Mouse (Mus musculus): ENCODE data around the gene Tex2. TPM values are rescaled to one million over a fixed set of nuclear protein-coding genes. Genes with fewer than 3 reads are reported as not detected.

The Tex2 gene
- polyA plus RNA-seq, 1 experiment from 2014 or later, result 7.6 TPM

GRCm38 (mm10) chr11:106481651-106482050, 131.6 kb downstream of the Tex2 start:
- no peak for ATAC-seq (ENCODE audit: insufficient number of reproducible peaks, low FRiP score, low TSS enrichment, low read depth)

GRCm38 (mm10) chr11:106480530-106480885, 132.7 kb downstream of the Tex2 start:
- no peaks in the 10 kb centered on the region for H3K36me3 ChIP-seq (ENCODE audit: control insufficient read depth, insufficient read depth, low read length)
- no peak for ATAC-seq (ENCODE audit: insufficient number of reproducible peaks, low FRiP score, low TSS enrichment, low read depth)
- no peak overlapping the region for H3K4me3 ChIP-seq (ENCODE audit: low read depth, low read length)
- H3K27ac ChIP-seq (replicated peaks; ENCODE audit: low read depth, low read length), result no peak overlapping the region
- no peak overlapping the region for H3K9ac ChIP-seq (ENCODE audit: low read length)
- WGBS, result 81% methylated on average over 3 of the region's 3 CpGs
- H3K4me1 ChIP-seq (ENCODE audit: control insufficient read depth, insufficient read depth, low read length), result no peaks in the 10 kb centered on the region
- no peak for DNase-seq (ENCODE audit: low spot score)
- H3K4me2 ChIP-seq (ENCODE audit: low read depth, severe bottlenecking), result no peak overlapping the region
- no peaks in the 10 kb centered on the region for H3K9me3 ChIP-seq (ENCODE audit: control insufficient read depth, low read length)
- H3K27me3 ChIP-seq (ENCODE audit: control insufficient read depth, insufficient read depth, low read length), result no peaks in the 10 kb centered on the region

More at GRCm38 (mm10) chr11:106481651-106482050, 131.6 kb downstream of the Tex2 start:
- Histone ChIP-seq H3K4me3 (ENCODE audit: low read depth, low read length) (no peak overlapping the region), H3K4me1 (ENCODE audit: control insufficient read depth, insufficient read depth, low read length) (0 out of 2 replicates have a peak, but pooled peaks cover 3% of the 10 kb centered on the region), H3K36me3 (ENCODE audit: control insufficient read depth, insufficient read depth, low read length) (no peaks in the 10 kb centered on the region), H3K27me3 (ENCODE audit: control insufficient read depth, insufficient read depth, low read length) (no peaks in the 10 kb centered on the region), H3K9me3 (ENCODE audit: control insufficient read depth, low read length) (no peaks in the 10 kb centered on the region), H3K9ac (ENCODE audit: low read length) (no peak overlapping the region), H3K27ac (replicated peaks; ENCODE audit: low read depth, low read length) (no peak overlapping the region), H3K4me2 (ENCODE audit: low read depth, severe bottlenecking) (no peak overlapping the region)
- 22% methylated on average over 4 of the region's 4 CpGs for WGBS
- no peak for DNase-seq (ENCODE audit: low spot score)

- H3K4me1 ChIP-seq (ENCODE audit: control insufficient read depth, insufficient read depth, low read length), result no peaks in the 10 kb centered on the region
- H3K4me3 ChIP-seq (ENCODE audit: low read depth, low read length), result no peak overlapping the region
- no peak overlapping the region for H3K27ac ChIP-seq (replicated peaks; ENCODE audit: low read depth, low read length)
- no peak overlapping the region for H3K9ac ChIP-seq (ENCODE audit: low read length)
- WGBS, result 82% methylated on average over 9 of the region's 9 CpGs
- no peaks in the 10 kb centered on the region for H3K27me3 ChIP-seq (ENCODE audit: control insufficient read depth, insufficient read depth, low read length)
- no peak for DNase-seq (ENCODE audit: low spot score)
- no peaks in the 10 kb centered on the region for H3K36me3 ChIP-seq (ENCODE audit: control insufficient read depth, insufficient read depth, low read length)
- no peak for ATAC-seq (ENCODE audit: insufficient number of reproducible peaks, low FRiP score, low TSS enrichment, low read depth)
- no peak overlapping the region for H3K4me2 ChIP-seq (ENCODE audit: low read depth, severe bottlenecking)
- H3K9me3 ChIP-seq (ENCODE audit: control insufficient read depth, low read length), result no peaks in the 10 kb centered on the region
Measured at GRCm38 (mm10) chr11:106479619-106480529, 133.3 kb downstream of the Tex2 start.

GRCm38 (mm10) chr11:106478745-106479144, 134.5 kb downstream of the Tex2 start:
- WGBS, result 56% methylated on average over 1 of the region's 1 CpGs
- Histone ChIP-seq H3K4me2 (ENCODE audit: low read depth, severe bottlenecking) (no peak overlapping the region), H3K4me1 (ENCODE audit: control insufficient read depth, insufficient read depth, low read length) (no peaks in the 10 kb centered on the region), H3K36me3 (ENCODE audit: control insufficient read depth, insufficient read depth, low read length) (no peaks in the 10 kb centered on the region), H3K27ac (replicated peaks; ENCODE audit: low read depth, low read length) (no peak overlapping the region), H3K9me3 (ENCODE audit: control insufficient read depth, low read length) (no peaks in the 10 kb centered on the region), H3K4me3 (ENCODE audit: low read depth, low read length) (no peak overlapping the region), H3K27me3 (ENCODE audit: control insufficient read depth, insufficient read depth, low read length) (no peaks in the 10 kb centered on the region), H3K9ac (ENCODE audit: low read length) (no peak overlapping the region)
- DNase-seq (ENCODE audit: low spot score) (no peak), ATAC-seq (ENCODE audit: insufficient number of reproducible peaks, low FRiP score, low TSS enrichment, low read depth) (no peak)

GRCm38 (mm10) chr11:106477505-106478160, 135.6 kb downstream of the Tex2 start:
- no peak overlapping the region for H3K4me2 ChIP-seq (ENCODE audit: low read depth, severe bottlenecking)
- 91% methylated on average over 4 of the region's 4 CpGs for WGBS
- H3K27me3 ChIP-seq (ENCODE audit: control insufficient read depth, insufficient read depth, low read length), result no peaks in the 10 kb centered on the region
- no peak overlapping the region for H3K9ac ChIP-seq (ENCODE audit: low read length)
- ATAC-seq (ENCODE audit: insufficient number of reproducible peaks, low FRiP score, low TSS enrichment, low read depth) (no peak), DNase-seq (ENCODE audit: low spot score) (no peak)
- no peaks in the 10 kb centered on the region for H3K4me1 ChIP-seq (ENCODE audit: control insufficient read depth, insufficient read depth, low read length)
- no peaks in the 10 kb centered on the region for H3K9me3 ChIP-seq (ENCODE audit: control insufficient read depth, low read length)
- H3K27ac ChIP-seq (replicated peaks; ENCODE audit: low read depth, low read length), result no peak overlapping the region
- no peak overlapping the region for H3K4me3 ChIP-seq (ENCODE audit: low read depth, low read length)
- H3K36me3 ChIP-seq (ENCODE audit: control insufficient read depth, insufficient read depth, low read length), result no peaks in the 10 kb centered on the region

- Histone ChIP-seq H3K9ac (ENCODE audit: low read length) (no peak overlapping the region), H3K27ac (replicated peaks; ENCODE audit: low read depth, low read length) (no peak overlapping the region), H3K36me3 (ENCODE audit: control insufficient read depth, insufficient read depth, low read length) (no peaks in the 10 kb centered on the region), H3K9me3 (ENCODE audit: control insufficient read depth, low read length) (no peaks in the 10 kb centered on the region), H3K4me2 (ENCODE audit: low read depth, severe bottlenecking) (no peak overlapping the region), H3K27me3 (ENCODE audit: control insufficient read depth, insufficient read depth, low read length) (no peaks in the 10 kb centered on the region), H3K4me1 (ENCODE audit: control insufficient read depth, insufficient read depth, low read length) (no peaks in the 10 kb centered on the region), H3K4me3 (ENCODE audit: low read depth, low read length) (no peak overlapping the region)
- no peak for ATAC-seq (ENCODE audit: insufficient number of reproducible peaks, low FRiP score, low TSS enrichment, low read depth)
- WGBS, result 89% methylated on average over 1 of the region's 1 CpGs
- no peak for DNase-seq (ENCODE audit: low spot score)
Measured at GRCm38 (mm10) chr11:106475309-106475708, 137.9 kb downstream of the Tex2 start.

- no peak for ATAC-seq (ENCODE audit: insufficient number of reproducible peaks, low FRiP score, low TSS enrichment, low read depth)
- Histone ChIP-seq H3K9ac (ENCODE audit: low read length) (no peak overlapping the region), H3K36me3 (ENCODE audit: control insufficient read depth, insufficient read depth, low read length) (no peaks in the 10 kb centered on the region), H3K4me2 (ENCODE audit: low read depth, severe bottlenecking) (no peak overlapping the region), H3K9me3 (ENCODE audit: control insufficient read depth, low read length) (no peaks in the 10 kb centered on the region), H3K4me3 (ENCODE audit: low read depth, low read length) (no peak overlapping the region), H3K27me3 (ENCODE audit: control insufficient read depth, insufficient read depth, low read length) (no peaks in the 10 kb centered on the region), H3K4me1 (ENCODE audit: control insufficient read depth, insufficient read depth, low read length) (no peaks in the 10 kb centered on the region), H3K27ac (replicated peaks; ENCODE audit: low read depth, low read length) (no peak overlapping the region)
- no peak for DNase-seq (ENCODE audit: low spot score)
- WGBS, result 82% methylated on average over 1 of the region's 1 CpGs
Measured at GRCm38 (mm10) chr11:106471629-106472028, 141.6 kb downstream of the Tex2 start.

- H3K27ac ChIP-seq (replicated peaks; ENCODE audit: low read depth, low read length), result no peak overlapping the region
- H3K27me3 ChIP-seq (ENCODE audit: control insufficient read depth, insufficient read depth, low read length), result no peaks in the 10 kb centered on the region
- no peaks in the 10 kb centered on the region for H3K4me1 ChIP-seq (ENCODE audit: control insufficient read depth, insufficient read depth, low read length)
- ATAC-seq (ENCODE audit: insufficient number of reproducible peaks, low FRiP score, low TSS enrichment, low read depth), result no peak
- no peak for DNase-seq (ENCODE audit: low spot score)
- H3K4me2 ChIP-seq (ENCODE audit: low read depth, severe bottlenecking), result no peak overlapping the region
- no peaks in the 10 kb centered on the region for H3K36me3 ChIP-seq (ENCODE audit: control insufficient read depth, insufficient read depth, low read length)
- H3K4me3 ChIP-seq (ENCODE audit: low read depth, low read length), result no peak overlapping the region
- H3K9ac ChIP-seq (ENCODE audit: low read length), result no peak overlapping the region
- 100% methylated on average over 1 of the region's 1 CpGs for WGBS
- H3K9me3 ChIP-seq (ENCODE audit: control insufficient read depth, low read length), result no peaks in the 10 kb centered on the region
Measured at GRCm38 (mm10) chr11:106468509-106468908, 144.7 kb downstream of the Tex2 start.
